Mouse (Mus musculus) embryo, embryonic 11.5 days (tissue): ENCODE data around the gene Nom1.
"Not testable (repeated sequence)": the region's sequence is repeated elsewhere in the genome, so short reads cannot be mapped to it uniquely, and the experiment has no call there.

ENCODE experiments used
- DNase-seq: peaks from one replicate; pipeline ENCODE4 v3.0.0-alpha.2; 2012; ENCODE audit warnings: low read depth, low spot score

The Nom1 gene

GRCm38 (mm10) chr5:29434228-29434871 lies at the start of gene Nom1:
TSS of gene Nom1 (plus strand) at chr5:29434664.
- DNase-seq = peak; percentile 88

GRCm38 (mm10) chr5:29387591-29387990 lies 46.9 kb upstream of the Nom1 start:
- DNase-seq = no peak

- DNase-seq = no peak
These were observed 46.1 kb upstream of the Nom1 start for GRCm38 (mm10) chr5:29388181-29388943.

GRCm38 (mm10) chr5:29388944-29389765 lies 45.3 kb upstream of the Nom1 start:
- DNase-seq = peak; percentile 50

GRCm38 (mm10) chr5:29398427-29398826 lies 36.0 kb upstream of the Nom1 start:
- no peak for DNase-seq

GRCm38 (mm10) chr5:29410854-29411253 lies 23.6 kb upstream of the Nom1 start:
- no peak for DNase-seq

- DNase-seq = no peak
These were observed 21.4 kb upstream of the Nom1 start for GRCm38 (mm10) chr5:29413041-29413440.

- not testable (repeated sequence) for DNase-seq
These were observed 11.1 kb upstream of the Nom1 start for GRCm38 (mm10) chr5:29423330-29423729.

GRCm38 (mm10) chr5:29434872-29435358 lies 451 bp downstream of the Nom1 start:
- no peak for DNase-seq

GRCm38 (mm10) chr5:29435491-29435890 lies 1.0 kb downstream of the Nom1 start:
- DNase-seq = no peak

GRCm38 (mm10) chr5:29436728-29437127 lies 2.3 kb downstream of the Nom1 start:
- not testable (repeated sequence) for DNase-seq

- no peak for DNase-seq
These were observed 10.8 kb downstream of the Nom1 start for GRCm38 (mm10) chr5:29445275-29445674.

- no peak for DNase-seq
These were observed 17.9 kb downstream of the Nom1 start for GRCm38 (mm10) chr5:29452352-29452751.

GRCm38 (mm10) chr5:29456895-29457656 lies 22.6 kb downstream of the Nom1 start:
- DNase-seq = no peak

- no peak for DNase-seq
These were observed 28.7 kb downstream of the Nom1 start for GRCm38 (mm10) chr5:29462943-29463686.

GRCm38 (mm10) chr5:29467489-29468350 lies 33.3 kb downstream of the Nom1 start:
- DNase-seq = no peak

- no peak for DNase-seq
These were observed 34.0 kb downstream of the Nom1 start for GRCm38 (mm10) chr5:29468351-29469065.

- no peak for DNase-seq
These were observed 35.0 kb downstream of the Nom1 start for GRCm38 (mm10) chr5:29469501-29469900.

- no peak for DNase-seq
These were observed 35.8 kb downstream of the Nom1 start for GRCm38 (mm10) chr5:29470271-29470670.
